21 mouse cellular contexts compared by ENCODE assay signal in genomic region chr16:62912246-62912645, GRCm38 (mm10). TPM values are rescaled to one million over a fixed set of nuclear protein-coding genes. Genes with fewer than 3 reads are reported as not detected.
DNase-seq lines count a peak whose midpoint lies in the region; ATAC-seq and TF ChIP-seq lines count a peak whose summit lies in the region.
"Had no signal": no experiment of that assay in that cellular context is flagged by ENCODE, and none has a peak within 500 bp of the region (broad histone marks: within the 10 kb centered on the region; RNA-seq: fewer than 3 reads in every experiment).

No protein-coding gene starts in this region.

- 64% methylated on average over 2 of the region's 2 CpGs for WGBS in kidney, postnatal 0 days
- 52% methylated on average over 2 of the region's 2 CpGs for WGBS in lung, postnatal 0 days

- TF ChIP-seq POLR2A in brain, embryonic 14.5 days (IDR thresholded peaks at IDR 0.05; ENCODE audit: borderline replicate concordance, extremely low read depth, insufficient read depth, insufficient read length, poor library complexity, severe bottlenecking), result no peak

- no peaks in the 10 kb centered on the region for H3K27me3 ChIP-seq in kidney, postnatal 0 days (ENCODE audit: insufficient read depth, low read length)
- H3K27me3 ChIP-seq in lung, postnatal 0 days (replicated peaks; ENCODE audit: insufficient read depth, low read length), result no peaks in the 10 kb centered on the region
- H3K27me3 ChIP-seq: embryonic facial prominence, embryonic 15.5 days; limb, embryonic 12.5 days; midbrain, embryonic 13.5 days; neural tube, embryonic 13.5 days had no signal

- TF ChIP-seq EP300 in lung, postnatal 0 days (IDR thresholded peaks at IDR 0.05), result no peak

- DNase-seq in cerebellum, postnatal 14 days, result peak; percentile 1 to 6
- no peak for DNase-seq in cerebellum, adult 11-12 months
- DNase-seq in kidney, postnatal 0 days (ENCODE audit: low spot score), result peak; percentile 33
- no peak for DNase-seq in kidney, adult 8-10 months
- DNase-seq in lung, postnatal 0 days (ENCODE audit: low spot score), result peak; percentile 56
- no peak for DNase-seq in lung, adult 18-20 months
- peak; percentile 66 for DNase-seq in brain, embryonic 14.5 days (ENCODE audit: low read depth)
- DNase-seq in right cerebral cortex, postnatal 25 days, result no peak
- DNase-seq: adrenal gland, postnatal 36 days; cerebellum, adult 9-10 months; kidney, adult 11 months; kidney, postnatal 14 days; spleen, adult 18-20 months; thymus, postnatal 4 days had no signal

- H3K36me3 ChIP-seq in kidney, postnatal 0 days (ENCODE audit: insufficient read depth, low read length), result 0 out of 2 replicates have a peak, but pooled peaks cover 2% of the 10 kb centered on the region
- H3K36me3 ChIP-seq in lung, postnatal 0 days (ENCODE audit: insufficient read depth, low read length), result no peaks in the 10 kb centered on the region
- H3K36me3 ChIP-seq: limb, embryonic 12.5 days; midbrain, embryonic 13.5 days; neural tube, embryonic 13.5 days had no signal

- H3K27ac ChIP-seq in kidney, postnatal 0 days, result no peak overlapping the region
- H3K27ac ChIP-seq in lung, postnatal 0 days (ENCODE audit: low read length), result no peak overlapping the region
- H3K27ac ChIP-seq: embryonic facial prominence, embryonic 15.5 days; left cerebral cortex, adult 2 months; limb, embryonic 12.5 days; liver, embryonic 14.5 days; midbrain, embryonic 13.5 days; neural tube, embryonic 13.5 days had no signal

- H3K4me1 ChIP-seq in kidney, postnatal 0 days (replicated peaks; ENCODE audit: insufficient read depth, low read length), result no peaks in the 10 kb centered on the region
- no peaks in the 10 kb centered on the region for H3K4me1 ChIP-seq in lung, postnatal 0 days (ENCODE audit: insufficient read depth, low read depth, low read length)
- H3K4me1 ChIP-seq: embryonic facial prominence, embryonic 15.5 days; limb, embryonic 12.5 days; midbrain, embryonic 13.5 days; neural tube, embryonic 13.5 days had no signal

- H3K9me3 ChIP-seq in kidney, postnatal 0 days (replicated peaks; ENCODE audit: low read length), result no peaks in the 10 kb centered on the region
- no peaks in the 10 kb centered on the region for H3K9me3 ChIP-seq in lung, postnatal 0 days (ENCODE audit: low read length)
- H3K9me3 ChIP-seq: embryonic facial prominence, embryonic 15.5 days; G1E; limb, embryonic 12.5 days; midbrain, embryonic 13.5 days; neural tube, embryonic 13.5 days had no signal

- H3K4me3 ChIP-seq in kidney, postnatal 0 days (replicated peaks; ENCODE audit: low read depth, low read length), result no peak overlapping the region
- H3K4me3 ChIP-seq in lung, postnatal 0 days (ENCODE audit: low read depth, low read length), result no peak overlapping the region
- H3K4me3 ChIP-seq: embryonic facial prominence, embryonic 15.5 days; left cerebral cortex, adult 2 months; limb, embryonic 12.5 days; midbrain, embryonic 13.5 days; neural tube, embryonic 13.5 days had no signal

- no peak overlapping the region for H3K9ac ChIP-seq in kidney, postnatal 0 days (ENCODE audit: low read depth, low read length)
- H3K9ac ChIP-seq in lung, postnatal 0 days (replicated peaks; ENCODE audit: low read depth), result no peak overlapping the region
- H3K9ac ChIP-seq: embryonic facial prominence, embryonic 15.5 days; limb, embryonic 12.5 days; liver, embryonic 14.5 days; midbrain, embryonic 13.5 days; neural tube, embryonic 13.5 days had no signal

- no peak for TF ChIP-seq CTCF in kidney, postnatal 0 days (IDR thresholded peaks at IDR 0.05; ENCODE audit: low read depth)
- TF ChIP-seq CTCF in lung, postnatal 0 days (IDR thresholded peaks at IDR 0.05), result no peak
- no peak for TF ChIP-seq CTCF in brain, embryonic 14.5 days (IDR thresholded peaks at IDR 0.05; ENCODE audit: borderline replicate concordance, extremely low read depth, insufficient read depth, insufficient read length)

- no peak for ATAC-seq in kidney, postnatal 0 days (replicated peaks; ENCODE audit: low FRiP score, low read depth)
- no peak for ATAC-seq in lung, postnatal 0 days
- ATAC-seq: midbrain, embryonic 13.5 days had no signal

- H3K4me2 ChIP-seq in kidney, postnatal 0 days (ENCODE audit: low read length), result no peak overlapping the region
- H3K4me2 ChIP-seq in lung, postnatal 0 days (replicated peaks; ENCODE audit: low read depth, low read length), result no peak overlapping the region
- H3K4me2 ChIP-seq: embryonic facial prominence, embryonic 15.5 days; limb, embryonic 12.5 days; midbrain, embryonic 13.5 days; neural tube, embryonic 13.5 days had no signal

RNA-seq across cellular contexts. Expression of gene Pros1, which starts 58.1 kb away (rescaled TPM):
- 41.4 and 41.5 TPM in 2 replicates for polyA plus RNA-seq in kidney, postnatal 0 days (2015; fragmentation: Nextera tagmentation; extraction: Ambion mirVana)
- 74.3 and 74.4 TPM in 2 replicates for polyA plus RNA-seq in lung, postnatal 0 days (2015; fragmentation: Nextera tagmentation; extraction: Ambion mirVana)
- polyA plus RNA-seq in brain, embryonic 14.5 days (2012; rRNA removed), result 3.9 and 6.3 TPM in 2 replicates

Comparison
In these comparisons a context has a peak if more than half of its experiments do, and no peak if none do; other contexts are left out.
1. DNase-seq: peak in cerebellum, postnatal 14 days (2 of 2), kidney, postnatal 0 days (single experiment), lung, postnatal 0 days (single experiment) and brain, embryonic 14.5 days (single experiment); none in cerebellum, adult 11-12 months (single experiment), kidney, adult 8-10 months (0 of 2), lung, adult 18-20 months (0 of 2) and right cerebral cortex, postnatal 25 days (single experiment).